Mouse (Mus musculus): ENCODE results near the gene Defb45.

Defb45 gene

GRCm38 (mm10) chr2:152604057-152604456 lies 4.9 kb upstream of the Defb45 start, which contains the start of gene Defb36:
TSS of gene Defb36 (plus strand) at chr2:152604327.
- DNase-seq: peak; percentile 19

GRCm38 (mm10) chr2:152601275-152601960 lies 2.2 kb upstream of the Defb45 start:
- no peak for DNase-seq

- no peak for DNase-seq
These were observed 877 bp upstream of the Defb45 start for GRCm38 (mm10) chr2:152600076-152600475.

GRCm38 (mm10) chr2:152589021-152589420 lies 10.2 kb downstream of the Defb45 start:
- DNase-seq: no peak

GRCm38 (mm10) chr2:152588450-152588849 lies 10.7 kb downstream of the Defb45 start:
- no peak for DNase-seq

- no peak for DNase-seq
These were observed 12.2 kb downstream of the Defb45 start for GRCm38 (mm10) chr2:152586926-152587560.

GRCm38 (mm10) chr2:152580612-152581011 lies 18.6 kb downstream of the Defb45 start:
- DNase-seq: no peak

GRCm38 (mm10) chr2:152580107-152580506 lies 19.1 kb downstream of the Defb45 start, which contains the start of gene Defb19:
TSS of gene Defb19 (minus strand) at chr2:152580312.
- DNase-seq: no peak

GRCm38 (mm10) chr2:152573484-152573883 lies 25.7 kb downstream of the Defb45 start:
- DNase-seq: no peak

GRCm38 (mm10) chr2:152572114-152572794 lies 26.9 kb downstream of the Defb45 start, which contains the start of gene Defb21:
TSS of gene Defb21 (plus strand) at chr2:152572744.
- peak; percentile 12 for DNase-seq

- DNase-seq: no peak
These were observed 28.9 kb downstream of the Defb45 start for GRCm38 (mm10) chr2:152570313-152570712.

- no peak for DNase-seq
These were observed 29.3 kb downstream of the Defb45 start for GRCm38 (mm10) chr2:152569881-152570280.

- DNase-seq: no peak
These were observed 30.2 kb downstream of the Defb45 start, which contains the start of gene Gm17416 for GRCm38 (mm10) chr2:152569038-152569437. TSS of gene Gm17416 (plus strand) at chr2:152569338.

- DNase-seq: no peak
These were observed 42.5 kb downstream of the Defb45 start for GRCm38 (mm10) chr2:152556655-152557054.

GRCm38 (mm10) chr2:152553774-152554423 lies 45.3 kb downstream of the Defb45 start:
- peak; percentile 22 for DNase-seq

GRCm38 (mm10) chr2:152548124-152548523 lies 51.1 kb downstream of the Defb45 start:
- DNase-seq: no peak

GRCm38 (mm10) chr2:152544691-152545090 lies 54.5 kb downstream of the Defb45 start:
- no peak for DNase-seq

- DNase-seq: no peak
These were observed 55.7 kb downstream of the Defb45 start for GRCm38 (mm10) chr2:152543478-152543877.
